Mouse (Mus musculus) central nervous system, embryonic 11.5 days (tissue): ENCODE measurements around the gene Prr19. TPM values are rescaled to one million over a fixed set of nuclear protein-coding genes. Genes with fewer than 3 reads are reported as not detected.

Experiments used
- polyA plus RNA-seq: library from polyadenylated mRNA; depleted of rRNA; stranded (reverse); fragments of >200 nt; gene quantifications from 2 replicates; pipeline ENCODE4 v1.2.3, GENCODE M21; 2012; rRNA removed

The Prr19 gene
- polyA plus RNA-seq, result 0.59 and 1.0 TPM in 2 replicates

GRCm38 (mm10) chr7:25301063-25301462 is at the start of gene Prr19:
Prr19 (plus strand) TSS chr7:25301411.

GRCm38 (mm10) chr7:25267301-25267750 is 33.9 kb upstream of the Prr19 start, which contains the start of gene Cic:
Cic (plus strand) TSS chr7:25267704.

GRCm38 (mm10) chr7:25297454-25298325 is 3.5 kb upstream of the Prr19 start, which contains the start of gene Pafah1b3:
Pafah1b3 (minus strand) TSS chr7:25297986.

GRCm38 (mm10) chr7:25305956-25306613 is 4.9 kb downstream of the Prr19 start, which contains the start of gene Tmem145:
Tmem145 (plus strand) TSS chr7:25306106.

GRCm38 (mm10) chr7:25316532-25317445 is 15.6 kb downstream of the Prr19 start, which contains the start of gene Megf8:
Megf8 (plus strand) TSS chr7:25317164.

Other genes starting within 250 kb of the Prr19 start
- 71.4 and 73.3 TPM in 2 replicates for gene Grik5, start 229.1 kb upstream of the Prr19 start, polyA plus RNA-seq
- 27.9 and 30.8 TPM in 2 replicates for gene Zfp574, start 228.8 kb upstream of the Prr19 start, polyA plus RNA-seq
- gene Pou2f2, start 121.7 kb upstream of the Prr19 start, polyA plus RNA-seq, result 21.3 and 25.0 TPM in 2 replicates
- gene Dedd2, start 80.8 kb upstream of the Prr19 start, polyA plus RNA-seq, result 11.0 and 15.1 TPM in 2 replicates
- gene Zfp526, start 80.0 kb upstream of the Prr19 start, polyA plus RNA-seq, result 9.4 and 9.7 TPM in 2 replicates
- 105 and 132 TPM in 2 replicates for gene Gsk3a, start 63.6 kb upstream of the Prr19 start, polyA plus RNA-seq
- 39.9 and 44.0 TPM in 2 replicates for gene Erf, start 50.6 kb upstream of the Prr19 start, polyA plus RNA-seq
- gene Cic, start 33.7 kb upstream of the Prr19 start, polyA plus RNA-seq, result 107 and 115 TPM in 2 replicates
- 263 and 326 TPM in 2 replicates for gene Pafah1b3, start 3.4 kb upstream of the Prr19 start, polyA plus RNA-seq
- gene Tmem145, start 4.7 kb downstream of the Prr19 start, polyA plus RNA-seq, result 21.0 and 33.4 TPM in 2 replicates
- 36.0 and 37.9 TPM in 2 replicates for gene Megf8, start 15.8 kb downstream of the Prr19 start, polyA plus RNA-seq
- not detected in 2 replicates for gene Cnfn, start 68.3 kb downstream of the Prr19 start, polyA plus RNA-seq
- gene Lipe, start 97.3 kb downstream of the Prr19 start, polyA plus RNA-seq, result 4.6 and 7.7 TPM in 2 replicates
- not detected in 2 replicates for gene Cxcl17, start 111.5 kb downstream of the Prr19 start, polyA plus RNA-seq
- gene Ceacam1, start 176.2 kb downstream of the Prr19 start, polyA plus RNA-seq, result 0.61 and 1.2 TPM in 2 replicates
- not detected in 2 replicates for gene Ceacam2, start 238.4 kb downstream of the Prr19 start, polyA plus RNA-seq